Comparison of ENCODE assay signal across 12 mouse cellular contexts in genomic region chr10:40036686-40037560, GRCm38 (mm10). TPM values are rescaled to one million over a fixed set of nuclear protein-coding genes. Genes with fewer than 3 reads are reported as not detected.
DNase-seq lines count a peak whose midpoint lies in the region; ATAC-seq and TF ChIP-seq lines count a peak whose summit lies in the region.
"Had no signal": no experiment of that assay in that cellular context is flagged by ENCODE, and none has a peak within 500 bp of the region (broad histone marks: within the 10 kb centered on the region; RNA-seq: fewer than 3 reads in every experiment).

No protein-coding gene starts in this region.

- no peaks in the 10 kb centered on the region for H3K36me3 ChIP-seq in embryonic facial prominence, embryonic 13.5 days
- H3K36me3 ChIP-seq in embryonic facial prominence, embryonic 10.5 days (replicated peaks), result no peaks in the 10 kb centered on the region
- H3K36me3 ChIP-seq: neural tube, embryonic 12.5 days had no signal

- no peaks in the 10 kb centered on the region for H3K9me3 ChIP-seq in embryonic facial prominence, embryonic 13.5 days
- no peaks in the 10 kb centered on the region for H3K9me3 ChIP-seq in embryonic facial prominence, embryonic 10.5 days
- H3K9me3 ChIP-seq: neural tube, embryonic 12.5 days had no signal

- no peak for ATAC-seq in embryonic facial prominence, embryonic 13.5 days (ENCODE audit: insufficient number of reproducible peaks, insufficient read depth, low FRiP score, low TSS enrichment, low read depth)
- no peak for ATAC-seq in activated CD4-positive, CD25-positive, alpha-beta regulatory T cell, adult 4 months
- ATAC-seq: lung, postnatal 0 days had no signal

- DNase-seq in embryonic facial prominence, embryonic 10.5 days (ENCODE audit: low spot score), result no peak
- peak; percentile 44 to 50 for DNase-seq in left cerebral cortex, adult 2 months (ENCODE audit: extremely low spot score in 1 of 2, low spot score in 2 of 2)
- DNase-seq in left cerebral cortex, adult 11 months (ENCODE audit: low spot score), result no peak
- peak; percentile 38 to 52 for DNase-seq in layer of hippocampus, postnatal 10 days (ENCODE audit: low spot score in 2 of 2)
- peak; percentile 64 for DNase-seq in right cerebral cortex, postnatal 14 days
- DNase-seq in natural killer cell, adult 2 months (ENCODE audit: low spot score in 2 of 2), result no peak
- DNase-seq: kidney, postnatal 36 days had no signal

- intact Hi-C loops in left cerebral cortex, adult 2 months (cut with DNase I), result no loop called here

- 55% methylated on average over 24 of the region's 24 CpGs for WGBS in embryonic facial prominence, embryonic 13.5 days
- 79% methylated on average over 24 of the region's 24 CpGs for WGBS in embryonic facial prominence, embryonic 10.5 days

- TF ChIP-seq CTCF in left cerebral cortex, adult 2 months (IDR thresholded peaks at IDR 0.05), result no peak

- H3K4me3 ChIP-seq in embryonic facial prominence, embryonic 13.5 days, result no peak overlapping the region
- no peak overlapping the region for H3K4me3 ChIP-seq in embryonic facial prominence, embryonic 10.5 days
- H3K4me3 ChIP-seq in left cerebral cortex, adult 2 months, result peak overlapping the region; percentile 17
- H3K4me3 ChIP-seq: neural tube, embryonic 12.5 days had no signal

- peak overlapping the region; percentile 0; the same call in 1 of the 2 replicates for H3K4me2 ChIP-seq in embryonic facial prominence, embryonic 13.5 days
- H3K4me2 ChIP-seq: neural tube, embryonic 12.5 days had no signal

- H3K27ac ChIP-seq in embryonic facial prominence, embryonic 13.5 days, result no peak overlapping the region
- no peak overlapping the region for H3K27ac ChIP-seq in embryonic facial prominence, embryonic 10.5 days (replicated peaks)
- peak overlapping the region; percentile 67 for H3K27ac ChIP-seq in left cerebral cortex, adult 2 months
- H3K27ac ChIP-seq: neural tube, embryonic 12.5 days had no signal

- no peaks in the 10 kb centered on the region for H3K27me3 ChIP-seq in embryonic facial prominence, embryonic 13.5 days
- no peaks in the 10 kb centered on the region for H3K27me3 ChIP-seq in embryonic facial prominence, embryonic 10.5 days (replicated peaks; ENCODE audit: low read depth, poor library complexity, severe bottlenecking)
- H3K27me3 ChIP-seq: neural tube, embryonic 12.5 days had no signal

- no peak overlapping the region for H3K9ac ChIP-seq in embryonic facial prominence, embryonic 13.5 days
- H3K9ac ChIP-seq: neural tube, embryonic 12.5 days had no signal

- H3K4me1 ChIP-seq in embryonic facial prominence, embryonic 13.5 days, result no peaks in the 10 kb centered on the region
- no peaks in the 10 kb centered on the region; the same call in 1 of the 2 replicates for H3K4me1 ChIP-seq in embryonic facial prominence, embryonic 10.5 days
- H3K4me1 ChIP-seq: neural tube, embryonic 12.5 days had no signal

RNA-seq across cellular contexts. Expression of gene Mfsd4b1, which starts 11.9 kb away (rescaled TPM):
- polyA plus RNA-seq in embryonic facial prominence, embryonic 13.5 days (2015; fragmentation: Nextera tagmentation; extraction: Ambion mirVana), result 0.19 TPM in 1 of 2 replicates, not detected in the other
- polyA plus RNA-seq in embryonic facial prominence, embryonic 10.5 days (2016; fragmentation: Nextera tagmentation; extraction: Ambion mirVana), result 0.05 and 0.22 TPM in 2 replicates
- 1 to 10 TPM; 1.4 to 1.7 TPM for total RNA-seq in left cerebral cortex, adult 2 months (2021)
- total RNA-seq in layer of hippocampus, postnatal 10 days (2021), result 1 to 10 TPM in 1 of 2 experiments, under 1 TPM in 1; 0.29 to 1.2 TPM
- not detected for polyA plus RNA-seq in activated CD4-positive, CD25-positive, alpha-beta regulatory T cell, adult 4 months (2017; shearing (Covaris generic))
- polyA plus RNA-seq: neural tube, embryonic 12.5 days had no signal

RNA-seq across cellular contexts. Expression of gene Mfsd4b5, which starts 50.5 kb away (rescaled TPM):
- polyA plus RNA-seq in embryonic facial prominence, embryonic 13.5 days (2015; fragmentation: Nextera tagmentation; extraction: Ambion mirVana), result 0.08 TPM in 1 of 2 replicates, not detected in the other
- not detected in 2 replicates for polyA plus RNA-seq in embryonic facial prominence, embryonic 10.5 days (2016; fragmentation: Nextera tagmentation; extraction: Ambion mirVana)
- under 1 TPM; 0.27 to 0.37 TPM for total RNA-seq in left cerebral cortex, adult 2 months (2021)
- under 1 TPM; 0.36 to 0.62 TPM for total RNA-seq in layer of hippocampus, postnatal 10 days (2021)
- polyA plus RNA-seq in activated CD4-positive, CD25-positive, alpha-beta regulatory T cell, adult 4 months (2017; shearing (Covaris generic)), result under 1 TPM in 1 of 2 experiments, not detected in 1; 0.17 TPM
- polyA plus RNA-seq: heart, embryonic 14.5 days had no signal

Comparison
In these comparisons a context has a peak if more than half of its experiments do, and no peak if none do; other contexts are left out.
1. DNase-seq: peak in left cerebral cortex, adult 2 months (2 of 2), layer of hippocampus, postnatal 10 days (2 of 2) and right cerebral cortex, postnatal 14 days (single experiment); none in embryonic facial prominence, embryonic 10.5 days (single experiment), left cerebral cortex, adult 11 months (single experiment) and natural killer cell, adult 2 months (0 of 2).